Comparison of ENCODE assay signal across 8 mouse cellular contexts in genomic region chr14:57398813-57399427, GRCm38 (mm10). TPM values are rescaled to one million over a fixed set of nuclear protein-coding genes. Genes with fewer than 3 reads are reported as not detected.
DNase-seq lines count a peak whose midpoint lies in the region; ATAC-seq and TF ChIP-seq lines count a peak whose summit lies in the region.

No protein-coding gene starts in this region.

- DNase-seq in right cerebral cortex, postnatal 25 days: peak; percentile 23
- no peak for DNase-seq in right cerebral cortex, adult 18-20 months
- peak; percentile 45 for DNase-seq in kidney, postnatal 10 days
- no peak for DNase-seq in retina, postnatal 1 day
- DNase-seq in gastrocnemius, postnatal 10 days: no peak

- no peak for TF ChIP-seq POLR2A in bone marrow macrophage, adult 2 months (IDR thresholded peaks at IDR 0.05; ENCODE audit: borderline replicate concordance, low read depth, low read length)

- H3K9me3 ChIP-seq in heart, embryonic 11.5 days (replicated peaks; ENCODE audit: control insufficient read depth, low read length): no peaks in the 10 kb centered on the region

- H3K4me1 ChIP-seq in bone marrow macrophage, adult 2 months (ENCODE audit: control insufficient read depth, insufficient read depth, low read length): peaks cover 20% of the 10 kb centered on the region
- H3K4me1 ChIP-seq in heart, embryonic 11.5 days (ENCODE audit: control insufficient read depth, insufficient read depth, low read length): no peaks in the 10 kb centered on the region

- 15% methylated on average over 13 of the region's 13 CpGs for WGBS in heart, embryonic 11.5 days (ENCODE audit: insufficient replicate concordance)

- no peaks in the 10 kb centered on the region for H3K36me3 ChIP-seq in heart, embryonic 11.5 days (ENCODE audit: control insufficient read depth, insufficient read depth, low read length)

- no peak for TF ChIP-seq CTCF in bone marrow macrophage, adult 2 months (IDR thresholded peaks at IDR 0.05; ENCODE audit: low read depth, low read length)

- H3K9ac ChIP-seq in heart, embryonic 11.5 days (ENCODE audit: low read depth, low read length): peak overlapping the region; percentile 39; the same call in 1 of the 2 replicates

- peak overlapping the region; percentile 83 for H3K4me2 ChIP-seq in heart, embryonic 11.5 days

- peak overlapping the region; percentile 92 for H3K27ac ChIP-seq in bone marrow macrophage, adult 2 months (ENCODE audit: insufficient read depth, low read depth, low read length)
- H3K27ac ChIP-seq in heart, embryonic 11.5 days (ENCODE audit: low read depth, low read length): no peak overlapping the region

- peaks cover 9% of the 10 kb centered on the region for H3K27me3 ChIP-seq in heart, embryonic 11.5 days (ENCODE audit: control insufficient read depth, insufficient read depth, low read length)

- peak overlapping the region; percentile 57 for H3K4me3 ChIP-seq in bone marrow macrophage, adult 2 months (ENCODE audit: insufficient read depth, low read length)
- peak overlapping the region; percentile 55 for H3K4me3 ChIP-seq in heart, embryonic 11.5 days (ENCODE audit: low read depth, low read length)

- ATAC-seq in heart, embryonic 11.5 days (replicated peaks; ENCODE audit: insufficient number of reproducible peaks, low FRiP score, low TSS enrichment): no peak
- peak; percentile 67 for ATAC-seq in megakaryocyte, adult 5-6 weeks (ENCODE audit: poor library complexity, severe bottlenecking)

RNA-seq across cellular contexts. Expression of gene Cryl1, which starts 0.6 kb away (rescaled TPM):
- polyA plus RNA-seq in bone marrow macrophage, adult 2 months (2012; ENCODE audit: insufficient read depth, insufficient read length, missing spikeins): 48.8 and 51.1 TPM in 2 replicates
- 11.0 and 11.9 TPM in 2 replicates for polyA plus RNA-seq in heart, embryonic 11.5 days (2014; fragmentation: Nextera tagmentation; extraction: Ambion mirVana)
- total RNA-seq in megakaryocyte, adult 5-6 weeks (2015): 38.1 and 40.5 TPM in 2 replicates
- 35.8 and 36.3 TPM in 2 replicates for total RNA-seq in megakaryocyte, adult 5-6 weeks (2017)
- total RNA-seq in gastrocnemius, postnatal 10 days (2021): 1 to 10 TPM; 4.7 to 6.8 TPM

RNA-seq across cellular contexts. Expression of gene Ift88, which starts 24.9 kb away (rescaled TPM):
- 7.8 and 10.2 TPM in 2 replicates for polyA plus RNA-seq in bone marrow macrophage, adult 2 months (2012; ENCODE audit: insufficient read depth, insufficient read length, missing spikeins)
- 4.8 and 8.6 TPM in 2 replicates for polyA plus RNA-seq in heart, embryonic 11.5 days (2014; fragmentation: Nextera tagmentation; extraction: Ambion mirVana)
- total RNA-seq in megakaryocyte, adult 5-6 weeks (2015): 1.6 and 3.1 TPM in 2 replicates
- 2.7 and 3.0 TPM in 2 replicates for total RNA-seq in megakaryocyte, adult 5-6 weeks (2017)
- total RNA-seq in gastrocnemius, postnatal 10 days (2021): 1 to 10 TPM; 5.2 to 5.3 TPM

Comparison
In these comparisons a context has a peak if more than half of its experiments do, and no peak if none do; other contexts are left out.
1. DNase-seq: peak in right cerebral cortex, postnatal 25 days (single experiment) and kidney, postnatal 10 days (single experiment); none in right cerebral cortex, adult 18-20 months (single experiment), retina, postnatal 1 day (single experiment) and gastrocnemius, postnatal 10 days (single experiment).
2. RNA of gene Cryl1, which starts 0.6 kb away (total RNA-seq): 35.8 to 40.5 TPM in megakaryocyte, adult 5-6 weeks; 4.7 to 6.8 TPM in gastrocnemius, postnatal 10 days; every median in the first group is over 4 times any median in the second.